Mouse (Mus musculus) ovary, postnatal 14 days (tissue): ENCODE measurements around the gene Adcy9.
"Not testable (repeated sequence)": the region's sequence is repeated elsewhere in the genome, so short reads cannot be mapped to it uniquely, and the experiment has no call there.

Experiments used
- DNase-seq: peaks from one replicate; pipeline ENCODE4 v3.0.0; 2022; ENCODE audit warnings: low spot score

The Adcy9 gene

DNA sequence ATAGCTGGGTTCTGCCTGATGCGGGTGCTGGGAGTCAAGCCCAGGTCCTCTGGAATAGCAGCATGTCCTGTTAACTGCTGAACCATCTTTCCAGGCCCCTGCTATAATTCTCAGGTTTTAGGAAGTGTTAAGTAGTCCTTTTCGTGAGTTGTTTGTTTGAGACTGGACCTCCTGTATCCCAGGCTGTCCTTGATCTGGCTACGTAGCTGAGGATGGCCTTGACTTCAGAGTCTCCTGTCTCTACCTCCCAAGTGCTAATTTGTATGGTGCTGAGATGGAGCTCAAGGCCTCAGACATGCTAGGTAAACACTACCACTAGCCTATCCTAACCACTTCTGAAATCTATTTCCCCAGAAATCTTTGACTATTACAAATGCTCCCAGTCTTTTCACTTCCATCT lies 37.9 kb downstream of the Adcy9 start:
- no peak for DNase-seq

DNA sequence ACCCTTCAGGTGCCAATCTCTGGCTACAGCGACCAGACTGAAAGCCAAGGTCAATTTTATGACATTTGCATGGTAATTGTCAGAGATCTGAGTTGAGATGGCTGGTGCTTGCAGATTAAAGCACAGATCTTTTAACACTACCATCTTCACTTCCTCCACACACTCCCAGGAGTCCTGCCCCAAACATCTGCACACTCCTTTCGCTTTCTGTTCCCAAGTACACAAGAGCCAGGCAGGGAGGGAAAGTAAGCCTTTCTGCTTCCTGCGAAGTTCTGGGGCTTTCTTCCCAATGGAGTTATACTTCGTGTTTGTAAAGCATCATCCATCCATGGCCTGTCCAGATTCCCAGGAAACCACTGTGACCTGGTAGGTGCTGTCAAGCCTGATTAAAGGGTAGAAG lies 38.8 kb downstream of the Adcy9 start:
- DNase-seq = no peak

DNA sequence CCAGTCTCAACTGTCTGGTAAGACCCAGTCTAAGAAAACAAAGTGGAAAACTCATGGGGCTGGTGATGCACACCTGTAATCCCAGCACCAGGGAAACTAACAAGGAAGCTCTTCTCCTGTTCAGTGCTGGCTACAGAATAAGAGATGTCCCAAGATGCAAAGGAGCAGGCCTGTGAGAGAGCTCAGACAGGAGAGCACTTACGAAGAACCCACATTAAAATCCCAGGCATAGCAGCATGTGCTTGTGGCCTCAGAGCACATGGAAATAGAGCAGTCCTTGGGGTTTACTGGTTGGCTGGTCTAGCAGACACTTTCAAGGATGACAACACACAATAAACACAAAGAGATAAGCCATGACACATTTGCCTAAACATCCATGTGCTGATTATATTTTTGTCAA lies 41.5 kb downstream of the Adcy9 start:
- no peak for DNase-seq

DNA sequence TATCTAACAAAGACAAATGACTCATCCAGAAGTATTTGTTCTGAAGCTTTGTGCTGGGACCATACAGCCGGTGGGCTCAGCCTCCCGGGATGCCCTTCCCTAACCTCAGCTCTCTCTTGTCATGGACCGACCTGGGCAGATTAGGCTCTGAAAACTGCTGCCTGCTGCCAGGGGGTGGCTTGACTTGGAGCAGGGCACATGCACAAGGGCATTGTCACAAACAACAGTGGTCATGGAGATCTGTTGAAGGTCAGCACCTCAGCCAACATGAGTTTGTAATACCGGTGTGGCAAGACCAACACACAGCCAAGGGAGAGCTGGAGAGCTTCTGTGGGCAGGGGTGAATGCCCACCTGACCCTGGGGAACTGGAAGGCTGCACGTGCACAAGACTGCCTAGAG lies 42.7 kb downstream of the Adcy9 start:
- no peak for DNase-seq

DNA sequence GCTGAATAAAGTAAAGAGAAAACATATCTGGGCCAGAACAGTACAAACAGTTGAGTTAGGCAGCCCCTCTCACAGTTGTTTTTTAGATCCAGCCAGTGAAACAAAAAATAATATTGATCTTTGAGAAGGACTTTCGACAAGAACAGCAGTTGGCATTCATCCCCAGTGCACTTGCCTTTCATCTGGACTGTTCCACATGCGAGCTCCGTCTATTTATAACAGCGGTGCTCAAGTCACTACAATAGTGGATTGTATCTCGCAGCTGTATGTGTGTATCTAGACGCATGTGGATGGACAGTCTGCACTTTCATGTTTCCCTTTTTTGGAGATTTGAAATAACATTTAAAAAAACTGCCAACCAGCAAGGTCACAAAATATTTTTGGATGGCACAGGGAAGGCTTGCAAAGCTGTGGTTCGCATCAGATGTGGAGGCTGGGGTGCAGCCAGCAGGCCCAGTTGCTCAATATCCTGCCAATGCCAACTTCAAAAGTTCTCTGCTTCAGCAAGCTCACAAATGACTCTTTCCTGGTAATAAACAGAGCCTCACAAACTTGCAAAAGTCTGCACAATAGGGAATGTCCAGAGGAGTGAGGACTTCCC lies 45.4 kb downstream of the Adcy9 start:
- no peak for DNase-seq

DNA sequence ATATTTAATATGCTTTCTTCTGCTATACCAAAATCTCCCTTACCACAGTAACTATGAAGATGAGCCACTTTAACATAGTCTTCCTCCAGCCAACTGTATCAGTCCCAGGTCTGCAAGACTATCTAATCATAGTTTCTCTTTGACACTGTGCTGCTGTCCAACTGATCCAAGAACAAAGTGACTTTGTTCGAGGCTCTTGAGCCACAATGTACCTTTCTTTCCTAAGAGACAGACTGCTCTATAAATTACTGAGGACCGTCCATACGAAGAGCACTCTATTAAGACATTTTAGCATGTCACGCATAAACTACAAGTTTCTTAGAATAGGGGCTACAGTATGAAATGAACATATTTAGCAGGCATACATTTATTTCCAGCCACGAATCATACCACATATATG lies 46.0 kb downstream of the Adcy9 start:
- DNase-seq = no peak

DNA sequence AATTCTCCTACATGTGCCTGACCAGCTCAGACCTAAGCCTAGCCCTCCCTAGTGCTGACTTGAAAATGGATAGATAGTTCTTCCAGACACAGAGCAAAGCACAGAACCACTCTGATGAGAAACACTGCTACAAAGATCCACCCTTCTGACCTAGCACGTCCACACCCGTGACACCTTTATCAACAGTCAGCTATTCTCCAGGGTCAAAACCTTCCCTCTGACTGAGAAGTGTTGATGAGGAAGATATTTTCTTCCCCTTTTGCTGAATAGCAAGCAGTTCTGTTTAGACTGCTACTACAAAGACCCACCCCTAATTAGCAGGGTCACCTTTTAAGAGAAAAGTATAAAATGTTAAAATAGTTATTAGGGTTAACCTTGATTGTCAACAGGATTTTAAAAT lies 49.3 kb downstream of the Adcy9 start:
- no peak for DNase-seq

DNA sequence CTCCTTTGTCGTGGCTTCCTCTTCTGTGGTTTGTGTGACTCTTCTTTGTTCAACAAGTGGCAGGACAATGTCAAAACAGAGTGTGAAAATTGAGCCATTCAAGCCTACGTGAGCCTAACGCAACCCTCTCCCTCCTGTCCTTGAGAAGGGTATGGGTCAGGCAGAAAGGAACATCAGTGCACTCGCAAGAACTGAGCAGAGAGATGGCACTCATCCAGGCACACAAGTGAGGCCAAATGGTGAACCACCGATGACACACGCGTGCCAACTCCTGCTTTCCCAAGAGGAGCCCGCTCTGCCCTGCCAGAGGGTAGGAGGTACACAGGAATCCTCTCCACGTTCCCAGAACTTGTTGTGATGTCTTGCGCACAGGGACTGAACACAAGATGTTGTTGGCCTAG lies 50.2 kb downstream of the Adcy9 start:
- no peak for DNase-seq

DNA sequence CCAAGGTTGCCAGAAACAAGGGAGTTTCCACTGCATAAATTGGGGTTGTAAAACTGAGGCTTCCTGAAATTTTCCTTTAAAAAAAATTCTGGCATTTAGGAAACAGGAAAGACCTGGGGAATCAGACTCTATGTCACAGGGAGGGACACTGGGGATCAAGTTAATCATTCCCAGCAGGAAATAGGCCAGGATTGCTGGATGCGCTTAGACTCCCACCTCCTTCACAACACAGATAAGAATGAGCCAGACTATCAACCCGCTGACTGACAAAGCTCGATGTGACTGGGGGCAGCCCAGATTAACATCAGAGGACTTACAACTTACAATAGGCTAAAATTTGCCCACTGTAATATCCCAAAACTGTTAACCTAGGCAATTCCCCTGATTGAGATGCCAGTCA lies 52.4 kb downstream of the Adcy9 start:
- no peak for DNase-seq

DNA sequence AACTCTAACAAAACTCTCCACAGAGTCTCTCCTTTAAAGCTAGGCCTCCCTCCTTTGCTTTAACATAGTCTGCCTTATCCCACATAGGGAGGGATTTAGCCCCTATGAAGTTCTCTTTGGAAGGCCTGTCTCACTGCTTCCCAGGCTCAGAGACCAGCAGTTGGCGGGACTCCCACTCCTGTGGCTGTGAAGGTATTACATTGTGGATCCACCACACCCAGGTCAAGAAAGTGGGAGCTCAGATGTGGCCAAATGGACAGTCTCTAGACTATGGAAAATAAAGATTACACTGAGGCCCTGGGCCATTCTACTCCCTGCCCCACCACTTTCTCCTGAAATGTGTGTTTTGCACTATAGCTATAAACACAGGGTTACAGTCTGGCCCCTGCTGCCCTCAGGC lies 53.0 kb downstream of the Adcy9 start:
- DNase-seq = no peak

DNA sequence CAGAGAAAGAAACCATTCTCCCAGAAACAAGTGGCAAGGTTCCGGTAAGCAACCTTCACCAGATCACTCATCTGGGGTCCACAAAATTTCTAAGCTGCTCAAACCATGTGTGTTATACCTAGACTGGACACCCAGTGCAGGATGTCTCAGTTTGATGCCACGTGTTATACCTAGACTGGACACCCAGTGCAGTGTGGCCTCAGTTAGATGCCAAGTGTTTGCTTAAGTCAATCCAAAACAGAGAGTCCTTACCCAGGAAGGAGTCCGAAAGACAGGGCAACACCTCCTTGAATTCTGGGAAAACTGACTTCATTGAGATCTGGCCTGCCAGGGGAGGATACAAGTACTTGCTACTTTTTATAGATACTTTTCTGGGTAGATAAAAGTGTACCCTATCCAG lies 53.6 kb downstream of the Adcy9 start:
- no peak for DNase-seq

DNA sequence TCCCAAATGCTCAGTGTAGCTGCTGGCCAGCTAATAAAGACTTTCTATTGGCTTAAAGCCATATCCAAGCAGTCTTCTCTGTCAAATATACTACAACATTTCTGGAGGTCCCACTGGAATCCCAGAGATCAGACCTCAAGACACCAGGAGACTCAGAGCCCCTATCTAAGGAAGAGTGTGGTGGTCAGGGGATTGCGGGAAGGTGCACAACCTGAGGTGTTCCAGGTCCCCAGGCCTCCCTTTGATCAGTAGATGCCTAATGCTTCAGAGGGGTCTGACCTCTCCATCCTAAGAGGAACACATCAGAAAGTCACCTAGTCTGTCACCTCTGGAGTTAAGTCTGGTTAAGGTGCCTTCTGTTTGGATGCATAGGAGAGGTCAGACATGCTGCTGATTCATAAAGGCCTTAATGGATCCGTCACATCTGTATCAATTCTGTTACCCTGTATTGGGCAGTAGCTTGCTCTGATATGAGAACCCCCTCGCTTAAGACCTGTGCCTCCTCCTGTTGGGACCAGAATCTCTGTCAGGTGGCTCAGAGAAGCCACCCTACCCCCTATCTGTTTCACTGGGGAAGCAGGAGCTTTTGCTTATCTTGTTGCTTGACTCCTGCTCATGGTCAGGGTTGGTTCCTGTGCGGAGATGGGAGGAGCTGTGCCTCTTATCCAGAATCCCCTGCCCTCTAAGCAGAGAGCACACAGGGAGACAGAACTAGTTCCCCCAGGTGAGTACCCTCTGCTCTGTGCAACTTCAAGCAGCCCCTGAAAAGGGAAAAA lies 56.8 kb downstream of the Adcy9 start:
- DNase-seq = no peak

DNA sequence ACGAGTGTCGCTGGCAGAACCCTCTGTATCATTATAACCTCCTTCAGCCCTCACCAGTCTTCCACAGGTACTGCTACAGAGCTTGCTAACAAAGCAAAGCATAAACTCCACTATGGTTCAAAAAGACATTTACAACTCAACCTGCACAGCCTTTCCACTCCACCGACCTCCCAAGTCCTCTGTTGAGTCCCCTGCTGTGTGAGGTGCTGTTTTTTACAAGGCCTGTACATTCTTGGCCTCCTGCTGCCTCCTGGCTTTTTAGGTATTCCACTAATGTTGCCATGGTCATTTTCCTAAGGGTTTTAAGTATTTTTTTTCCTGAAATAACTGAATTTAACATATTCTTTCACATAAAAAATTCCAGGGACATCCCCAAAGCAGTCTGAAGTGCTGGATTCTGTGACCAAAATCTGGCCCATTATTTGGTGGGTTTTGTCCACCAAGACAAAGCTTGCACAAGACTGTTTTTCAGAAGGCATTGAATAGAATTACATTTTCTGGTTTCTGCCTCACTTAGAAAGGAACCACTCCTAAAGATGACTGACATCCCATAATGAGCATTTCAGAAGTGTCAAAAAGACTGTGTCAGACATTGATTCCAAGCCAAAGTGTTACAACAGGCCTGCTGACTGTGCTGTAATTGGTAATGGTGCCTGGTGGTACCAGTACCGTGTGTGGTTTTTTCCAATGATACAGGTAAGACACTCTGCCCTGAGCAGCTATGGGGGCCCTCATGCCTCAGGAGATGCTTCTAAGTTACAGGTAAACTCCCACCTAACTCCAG lies 64.8 kb downstream of the Adcy9 start:
- no peak for DNase-seq

DNA sequence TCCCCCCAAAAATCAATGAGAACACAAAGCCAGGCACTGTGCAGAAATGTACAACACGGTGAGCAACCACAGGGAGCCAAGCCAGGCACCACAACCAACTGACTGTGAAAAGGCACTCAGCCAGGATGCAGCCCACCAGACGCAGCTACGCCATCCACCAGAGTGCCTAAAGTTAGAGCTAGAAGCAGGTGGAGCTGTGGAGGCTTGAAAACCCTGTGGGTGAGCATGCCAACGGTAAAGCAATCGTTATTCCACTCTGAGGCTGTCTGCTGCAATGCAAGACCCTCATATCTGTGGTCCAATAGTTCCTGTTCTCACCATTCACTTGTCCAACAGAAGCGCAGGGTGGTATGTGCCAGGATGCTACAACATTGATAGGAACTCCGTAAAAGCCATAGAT lies 77.7 kb downstream of the Adcy9 start:
- DNase-seq = no peak

DNA sequence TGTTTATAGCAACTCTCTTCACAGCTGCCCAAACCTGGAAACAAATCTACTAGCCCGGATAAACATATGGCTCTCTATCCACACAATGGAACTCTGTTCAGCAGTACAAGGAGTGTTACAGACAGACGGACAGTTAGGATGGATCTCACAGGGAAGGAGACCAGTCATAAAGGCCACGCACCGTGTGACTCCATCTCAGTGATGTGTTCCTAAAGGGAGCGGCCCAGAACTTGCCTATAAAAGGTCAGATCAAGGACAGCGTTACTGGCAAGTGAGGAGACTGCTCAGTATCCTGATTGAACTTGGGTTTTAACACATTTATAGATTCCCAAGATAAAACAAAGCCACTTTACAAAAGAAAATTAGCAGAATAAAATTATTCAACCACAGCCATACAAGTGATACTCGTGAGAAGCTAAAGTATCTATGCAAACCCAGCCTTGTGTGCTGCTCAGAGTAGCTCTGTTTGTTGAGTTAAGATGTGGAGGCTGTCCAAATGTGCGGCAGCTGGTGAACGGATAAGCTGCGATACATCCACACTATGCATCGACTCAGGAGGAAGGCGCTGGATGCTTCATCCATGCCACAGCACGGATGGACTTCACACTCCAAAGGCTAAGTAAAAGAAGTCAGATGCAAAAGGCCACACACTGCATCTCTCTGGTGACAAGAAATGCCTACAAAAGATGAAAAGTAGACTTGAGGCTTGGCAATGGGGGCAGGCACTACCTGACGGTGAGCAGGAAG lies 78.8 kb downstream of the Adcy9 start:
- DNase-seq = no peak

DNA sequence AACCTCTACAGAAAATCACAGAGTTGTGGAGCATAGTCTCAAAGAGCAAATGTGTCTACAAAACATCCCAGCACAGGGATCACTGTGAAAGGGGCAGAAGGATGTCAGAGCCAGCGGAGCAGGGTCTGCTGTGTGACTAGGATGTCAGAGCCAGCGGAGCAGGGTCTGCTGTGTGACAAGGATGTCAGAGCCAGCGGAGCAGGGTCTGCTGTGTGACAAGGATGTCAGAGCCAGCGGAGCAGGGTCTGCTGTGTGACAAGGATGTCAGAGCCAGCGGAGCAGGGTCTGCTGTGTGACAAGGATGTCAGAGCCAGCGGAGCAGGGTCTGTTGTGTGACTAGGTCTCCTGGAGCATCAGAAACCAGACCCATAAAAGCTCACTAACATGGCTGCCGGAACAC lies 81.1 kb downstream of the Adcy9 start:
- DNase-seq = not testable (repeated sequence)

DNA sequence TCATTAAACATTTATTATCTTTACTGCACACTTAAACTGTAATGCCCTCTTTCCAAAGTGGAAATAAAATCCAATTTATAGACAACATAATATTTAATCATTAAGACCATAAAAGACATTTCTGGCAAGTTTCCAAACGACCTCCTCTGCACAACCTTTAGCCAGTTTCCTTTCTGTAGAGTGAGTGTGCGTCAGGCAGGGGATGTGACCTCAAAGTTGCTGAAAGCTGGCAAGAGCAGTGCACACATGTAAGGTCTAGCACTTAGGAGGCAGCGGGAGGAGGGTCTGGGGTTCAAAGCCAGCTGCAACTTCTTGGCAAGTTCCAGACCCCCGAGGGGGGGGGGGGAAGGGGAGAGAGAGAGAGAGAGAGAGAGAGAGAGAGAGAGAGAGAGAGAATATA lies 83.0 kb downstream of the Adcy9 start:
- DNase-seq = no peak

DNA sequence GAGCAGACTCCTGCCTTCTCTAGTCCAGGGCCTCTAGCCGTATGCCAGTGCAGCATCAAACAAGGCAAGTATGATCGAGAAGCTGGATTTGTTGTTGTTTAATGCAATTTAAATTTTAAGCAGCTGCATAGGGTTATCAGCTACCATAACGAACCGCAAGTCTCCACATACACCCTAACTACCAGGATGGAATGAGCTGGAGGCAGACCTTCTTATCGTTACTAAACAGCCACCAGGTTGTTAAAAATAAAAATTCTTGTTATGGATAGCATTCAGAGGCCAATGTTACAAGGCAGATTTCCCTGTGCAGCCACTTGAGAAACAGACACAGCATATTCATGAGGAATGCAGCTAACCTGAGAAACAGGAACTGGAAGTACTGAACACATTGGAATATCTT lies 86.5 kb downstream of the Adcy9 start:
- no peak for DNase-seq

DNA sequence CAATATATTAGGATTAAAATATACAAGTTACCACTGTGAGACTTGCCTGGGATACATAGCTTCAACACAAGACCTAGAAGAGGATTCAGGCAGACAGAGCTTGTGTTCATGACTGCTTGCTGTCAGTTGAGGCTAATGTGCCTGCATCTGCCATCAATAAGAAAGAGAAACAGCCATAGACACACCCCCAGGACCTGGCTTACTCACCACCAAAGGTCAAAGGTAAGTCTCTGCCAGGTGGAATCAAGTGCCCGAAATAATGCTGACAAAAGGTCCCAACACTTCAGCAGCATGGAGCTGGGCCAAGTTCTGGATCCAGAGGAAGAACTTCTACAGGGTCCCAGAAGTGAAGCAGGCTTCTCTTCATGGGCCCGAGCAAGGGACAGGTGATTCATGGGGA lies 86.9 kb downstream of the Adcy9 start:
- no peak for DNase-seq

DNA sequence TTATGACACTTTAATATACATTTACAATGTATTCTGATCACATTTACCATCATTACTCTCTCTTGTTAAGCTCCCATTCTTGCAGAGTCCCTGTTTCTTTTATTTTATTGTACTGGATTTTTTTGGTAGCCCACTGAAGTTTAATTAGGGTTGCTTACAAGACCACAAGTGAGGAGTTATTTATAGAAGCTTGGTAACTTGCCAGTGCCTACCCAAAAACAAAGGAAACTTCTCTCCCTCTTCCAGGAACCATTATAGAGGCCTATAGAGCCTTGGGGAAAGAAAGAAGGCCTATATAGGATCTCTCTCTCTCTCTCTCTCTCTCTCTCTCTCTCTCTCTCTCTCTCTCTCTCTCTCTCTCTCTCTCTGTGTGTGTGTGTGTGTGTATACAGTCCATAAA lies 93.2 kb downstream of the Adcy9 start:
- no peak for DNase-seq

DNA sequence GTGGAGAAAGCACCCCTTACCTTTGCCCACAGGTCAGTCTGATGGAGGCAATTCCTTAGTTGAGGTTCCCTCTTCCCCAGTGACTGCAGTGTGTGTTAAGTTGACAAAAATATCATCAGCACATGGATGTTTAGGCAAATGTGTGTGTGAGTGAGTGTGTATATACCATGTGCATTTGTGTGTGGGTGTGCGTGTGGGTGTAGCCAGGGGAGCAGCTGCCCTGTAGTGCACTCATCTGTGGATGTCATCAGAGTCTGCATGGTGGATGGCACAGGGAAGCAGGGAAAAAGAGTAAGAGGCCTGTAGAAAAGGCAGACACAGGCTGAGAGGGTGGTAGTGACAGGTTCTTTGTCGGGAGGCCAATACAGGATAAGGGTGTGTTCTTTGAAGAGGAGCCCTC lies 94.5 kb downstream of the Adcy9 start:
- DNase-seq = no peak

DNA sequence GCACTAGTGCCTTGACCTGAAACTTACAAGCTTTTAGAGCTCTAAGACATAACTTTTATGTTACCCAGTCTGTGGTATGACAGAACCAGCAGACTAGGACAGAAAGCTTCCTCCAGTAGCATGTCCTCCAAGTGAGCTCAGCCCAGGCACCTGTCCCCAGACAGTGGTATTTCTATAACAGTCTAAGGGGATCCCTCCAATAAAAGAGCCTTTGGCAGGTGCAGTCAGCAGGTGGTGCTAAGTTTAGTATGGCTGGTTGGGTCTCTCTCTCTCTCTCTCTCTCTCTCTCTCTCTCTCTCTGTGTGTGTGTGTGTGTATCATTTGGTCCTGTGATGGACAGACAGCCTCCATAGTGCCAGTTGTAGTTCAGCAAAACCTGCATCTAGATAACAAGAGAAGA lies 95.3 kb downstream of the Adcy9 start:
- no peak for DNase-seq

DNA sequence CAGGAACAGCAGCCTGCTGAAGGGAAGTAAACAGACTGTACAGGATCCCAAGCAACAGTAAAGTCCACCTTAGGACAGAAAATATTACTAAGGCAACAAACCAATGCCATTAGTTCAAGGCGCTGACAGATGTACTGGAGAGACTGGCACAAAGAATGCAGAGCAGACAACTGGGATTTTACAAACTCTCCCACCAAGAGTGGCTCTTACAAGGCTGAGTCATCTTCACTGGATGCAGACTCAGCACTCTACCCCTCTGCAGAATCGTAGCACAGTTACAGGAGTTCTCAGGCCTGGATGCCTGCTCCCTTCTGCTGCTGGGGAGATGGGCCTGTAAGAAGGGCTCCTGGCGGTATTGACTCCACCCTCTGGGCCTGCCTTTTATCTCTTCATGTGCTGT lies 99.4 kb downstream of the Adcy9 start:
- DNase-seq = no peak
